Mouse (Mus musculus) liver, postnatal 0 days (tissue): Measurements from ENCODE around the gene Esp36. TPM values are rescaled to one million over a fixed set of nuclear protein-coding genes. Genes with fewer than 3 reads are reported as not detected.
"Not testable (repeated sequence)": the region's sequence is repeated elsewhere in the genome, so short reads cannot be mapped to it uniquely, and the experiment has no call there.

Experiments
- ATAC-seq: fragments of 200-750 bp; cut with Nextera tagmentation; 2 replicates; pipeline ENCODE4 v1.8.0; 2017; ENCODE audit warnings: mild to moderate bottlenecking, moderate library complexity
- DNase-seq: peaks from one replicate; pipeline ENCODE4 v3.0.0-alpha.2; 2016
- H3K27ac ChIP-seq: fragments of 300-500 bp; sonication (generic); 2 replicates; pipeline ENCODE4 v1.5.1; 2014; ENCODE audit warnings: antibody characterized with exemption, moderate library complexity, mild to moderate bottlenecking, low read depth
- H3K27me3 ChIP-seq: fragments of 300-500 bp; sonication (generic); 2 replicates; pipeline ENCODE4 v1.6.1; 2014; ENCODE audit warnings: low read length, control low read depth, mixed read lengths; ENCODE audit not compliant: insufficient read depth
- H3K36me3 ChIP-seq: fragments of 300-500 bp; sonication (generic); replicated peaks from 2 replicates; pipeline ENCODE4 v1.6.1; 2014; ENCODE audit warnings: mild to moderate bottlenecking, control low read depth, low read length, moderate library complexity, mixed read lengths; ENCODE audit not compliant: insufficient read depth
- H3K4me1 ChIP-seq: fragments of 300-500 bp; sonication (generic); 2 replicates; pipeline ENCODE4 v1.6.1; 2014; ENCODE audit warnings: antibody characterized with exemption, mild to moderate bottlenecking, control low read depth; ENCODE audit not compliant: insufficient read depth
- H3K4me2 ChIP-seq: fragments of 300-500 bp; sonication (generic); 2 replicates; pipeline ENCODE4 v1.6.1; 2014; ENCODE audit warnings: low read depth, mild to moderate bottlenecking, low read length, moderate library complexity, mixed read lengths
- H3K4me3 ChIP-seq: fragments of 300-500 bp; sonication (generic); 2 replicates; pipeline ENCODE4 v1.5.1; 2014; ENCODE audit warnings: low read depth, low read length
- H3K9ac ChIP-seq: fragments of 300-500 bp; sonication (generic); replicated peaks from 2 replicates; pipeline ENCODE4 v1.6.1; 2014; ENCODE audit warnings: mild to moderate bottlenecking, moderate library complexity
- H3K9me3 ChIP-seq: fragments of 300-500 bp; sonication (generic); 2 replicates; pipeline ENCODE4 v1.6.1; 2016; ENCODE audit warnings: mild to moderate bottlenecking, control low read depth, low read length, mixed read lengths
- CTCF ChIP-seq: sonication (generic); IDR thresholded peaks from 2 replicates; pipeline ENCODE4 v1.5.1; 2016; ENCODE audit warnings: antibody characterized with exemption, low read depth
- EP300 ChIP-seq: IDR thresholded peaks from 2 replicates; pipeline ENCODE4 v1.6.1; 2016; ENCODE audit warnings: antibody characterized with exemption, low read depth, mild to moderate bottlenecking
- WGBS: fragments of 180-500 bp; shearing (Covaris S2); extraction: QIAGEN DNeasy Blood & Tissue Kit; methylation state at CpG from one replicate; pipeline ENCODE4 v1.1.7; 2014; ENCODE audit not compliant: insufficient replicate concordance; 5-methylcytosine and 5-hydroxymethylcytosine counted together
- polyA plus RNA-seq: library from polyadenylated mRNA; unstranded; fragments of >200 nt; fragmentation: Nextera tagmentation; extraction: Ambion mirVana; gene quantifications from 2 replicates; pipeline ENCODE4 v1.2.1, GENCODE M21; 2015

Esp36 gene
- polyA plus RNA-seq = not detected in 2 replicates

- 67% methylated on average over 2 of the region's 2 CpGs for WGBS
These were observed at the start of gene Esp36 for GRCm38 (mm10) chr17:38420085-38420484. Gene Esp36, minus strand, starts transcription at chr17:38420185.

GRCm38 (mm10) chr17:38456206-38456605 is 36.2 kb upstream of the Esp36 start:
- H3K9me3 ChIP-seq, ATAC-seq, H3K9ac ChIP-seq, H3K4me1 ChIP-seq, H3K27me3 ChIP-seq, H3K4me3 ChIP-seq, H3K4me2 ChIP-seq, H3K36me3 ChIP-seq, H3K27ac ChIP-seq, DNase-seq: not testable (repeated sequence)

More at GRCm38 (mm10) chr17:38420085-38420484, at the start of gene Esp36:
- Histone ChIP-seq H3K4me2 (no peak within 1 kb of the TSS), H3K9me3 (no peaks in the 10 kb centered on the region), H3K9ac (no peak within 1 kb of the TSS), H3K4me3 (no peak within 1 kb of the TSS), H3K36me3 (no peaks in the 10 kb centered on the region), H3K27me3 (no peaks in the 10 kb centered on the region), H3K27ac (no peak within 1 kb of the TSS), H3K4me1 (no peaks in the 10 kb centered on the region)
- no peak for TF ChIP-seq EP300
- no peak for TF ChIP-seq CTCF
- ATAC-seq (no peak), DNase-seq (no peak)

- TF ChIP-seq EP300 (no peak), CTCF (no peak)
- no peaks in the 10 kb centered on the region for H3K36me3 ChIP-seq
- no peaks in the 10 kb centered on the region for H3K9me3 ChIP-seq
- DNase-seq (no peak), ATAC-seq (no peak)
- H3K27ac ChIP-seq = no peak overlapping the region
- H3K4me3 ChIP-seq = no peak overlapping the region
- H3K27me3 ChIP-seq = no peaks in the 10 kb centered on the region
- no peak overlapping the region for H3K9ac ChIP-seq
- no peaks in the 10 kb centered on the region for H3K4me1 ChIP-seq
- WGBS = 85% methylated on average over 2 of the region's 2 CpGs
- H3K4me2 ChIP-seq = no peak overlapping the region
These were observed 30.7 kb upstream of the Esp36 start for GRCm38 (mm10) chr17:38450688-38451087.

- Histone ChIP-seq H3K27ac (no peak overlapping the region), H3K9me3 (peaks cover 2% of the 10 kb centered on the region; the same call in 1 of the 2 replicates), H3K36me3 (no peaks in the 10 kb centered on the region), H3K4me3 (no peak overlapping the region), H3K4me1 (no peaks in the 10 kb centered on the region), H3K9ac (no peak overlapping the region), H3K4me2 (no peak overlapping the region), H3K27me3 (no peaks in the 10 kb centered on the region)
- DNase-seq (no peak), ATAC-seq (no peak)
- WGBS = 70% methylated on average over 3 of the region's 3 CpGs
- no peak for TF ChIP-seq CTCF
- TF ChIP-seq EP300 = no peak
These were observed 13.8 kb downstream of the Esp36 start for GRCm38 (mm10) chr17:38406135-38406534.

GRCm38 (mm10) chr17:38391821-38392220 is 28.2 kb downstream of the Esp36 start:
- ATAC-seq = no peak
- Histone ChIP-seq H3K9me3 (no peaks in the 10 kb centered on the region), H3K36me3 (no peaks in the 10 kb centered on the region), H3K4me1 (no peaks in the 10 kb centered on the region), H3K4me3 (no peak overlapping the region), H3K27me3 (no peaks in the 10 kb centered on the region), H3K9ac (no peak overlapping the region), H3K4me2 (no peak overlapping the region), H3K27ac (no peak overlapping the region)
- WGBS = 71% methylated on average over 2 of the region's 2 CpGs
- DNase-seq = no peak
- TF ChIP-seq EP300 (no peak), CTCF (no peak)

Other genes with a start within 250 kb of the Esp36 start
- gene Olfr134, start 248.8 kb downstream of the Esp36 start, polyA plus RNA-seq = not detected in 2 replicates
- gene Olfr135, start 215.8 kb downstream of the Esp36 start, polyA plus RNA-seq = not detected in 2 replicates
- gene Olfr138, start 159.2 kb downstream of the Esp36 start, polyA plus RNA-seq = not detected in 2 replicates
- gene Olfr137, start 112.6 kb downstream of the Esp36 start, polyA plus RNA-seq = not detected in 2 replicates
- not detected in 2 replicates for gene Olfr136, start 90.4 kb downstream of the Esp36 start, polyA plus RNA-seq
- gene Esp34, start 134.0 kb upstream of the Esp36 start, polyA plus RNA-seq = not detected in 2 replicates
- gene Esp31, start 219.3 kb upstream of the Esp36 start, polyA plus RNA-seq = not detected in 2 replicates